Mouse (Mus musculus) left cerebral cortex, adult 8-10 months (tissue): Measurements from ENCODE around the gene Yap1. TPM values are rescaled to one million over a fixed set of nuclear protein-coding genes. Genes with fewer than 3 reads are reported as not detected.

Experiments used
- DNase-seq, 2 experiments: peaks; one replicate each; pipeline ENCODE4 v3.0.0; 2022; ENCODE audit warnings: low spot score in 2 of 2
- total RNA-seq, 4 experiments: library from RNA; stranded (reverse); gene quantifications; 2 replicates each; pipeline ENCODE4 v1.2.4; 2022

The Yap1 gene
- total RNA-seq, 4 experiments from 2014 or later: 16.7 to 18.7 (median 18.4) TPM

DNA sequence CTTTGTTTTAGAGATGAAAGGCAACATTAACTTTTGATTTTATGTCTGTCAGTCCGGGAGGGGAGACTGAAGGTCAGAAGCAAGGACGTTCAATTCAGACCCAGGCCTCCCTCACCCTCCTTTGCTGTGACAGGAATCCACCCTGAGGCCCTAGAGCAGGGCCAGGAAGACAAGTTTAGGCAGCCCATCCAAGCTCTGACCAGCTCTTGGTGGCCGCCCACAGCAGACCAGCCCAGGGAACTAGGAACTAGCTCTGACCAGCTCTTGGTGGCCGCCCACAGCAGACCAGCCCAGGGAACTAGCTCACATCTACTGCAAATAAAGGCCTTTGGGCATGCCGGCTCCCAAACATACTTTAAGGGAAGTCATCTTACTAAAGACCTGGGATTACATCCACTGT lies 26.8 kb downstream of the Yap1 start:
- DNase-seq: no peak

DNA sequence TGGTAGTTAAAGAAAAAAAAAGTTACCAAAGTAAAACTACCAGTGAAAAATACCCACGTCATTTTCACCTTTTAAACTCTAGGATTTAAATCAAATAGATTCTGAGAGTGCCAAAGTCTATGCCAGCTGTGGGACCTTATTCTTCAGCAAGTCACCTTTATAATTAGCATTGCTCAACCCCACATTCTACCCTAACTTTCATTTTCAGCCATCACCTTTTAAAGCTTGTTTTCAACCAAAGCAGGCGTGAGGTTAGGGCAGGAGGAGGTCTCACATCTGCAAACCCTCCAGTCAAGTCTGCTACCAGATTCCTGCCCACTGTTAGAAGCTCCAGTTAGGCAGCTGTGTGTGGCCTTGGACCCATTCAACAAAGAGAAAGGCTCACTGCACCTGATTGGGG lies 32.4 kb downstream of the Yap1 start:
- no peak for DNase-seq

DNA sequence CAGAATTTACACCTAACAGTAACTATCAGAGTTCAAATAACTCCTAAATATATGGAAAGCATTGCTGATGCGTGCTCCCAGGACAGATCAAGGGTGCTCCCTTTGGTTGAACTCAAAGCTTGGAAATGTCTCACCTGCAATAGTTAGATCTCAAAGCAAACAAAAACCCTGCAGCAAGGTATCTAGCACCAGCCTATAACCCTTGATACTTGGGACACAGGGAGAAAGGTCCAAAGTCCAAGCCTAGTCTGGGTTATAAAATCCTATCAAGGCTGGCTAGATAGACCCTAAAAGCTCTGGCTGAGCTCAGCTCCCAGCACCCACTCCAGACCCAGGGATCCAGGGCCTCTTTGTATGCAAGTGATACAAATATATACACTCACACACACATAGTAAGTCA lies 36.4 kb downstream of the Yap1 start:
- no peak for DNase-seq

DNA sequence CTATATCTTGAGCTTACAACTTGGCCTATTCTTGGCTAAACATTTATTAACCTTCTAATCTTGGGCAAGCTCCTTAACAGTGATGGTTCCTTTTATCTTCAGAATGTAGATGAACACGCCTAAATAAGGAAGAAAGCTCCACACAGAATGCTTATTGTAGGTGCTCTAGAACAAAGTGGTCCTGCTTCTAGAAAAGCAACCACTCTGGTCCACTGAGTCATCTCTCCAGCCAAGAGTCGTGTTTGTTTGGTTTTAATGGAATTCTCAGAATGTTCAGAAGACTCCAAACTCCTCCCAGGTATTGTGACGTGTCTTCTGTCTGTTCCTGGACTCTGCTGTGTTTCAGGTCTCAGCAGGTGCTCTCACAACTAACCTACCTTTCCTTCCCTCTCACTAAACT lies 38.8 kb downstream of the Yap1 start:
- no peak for DNase-seq

DNA sequence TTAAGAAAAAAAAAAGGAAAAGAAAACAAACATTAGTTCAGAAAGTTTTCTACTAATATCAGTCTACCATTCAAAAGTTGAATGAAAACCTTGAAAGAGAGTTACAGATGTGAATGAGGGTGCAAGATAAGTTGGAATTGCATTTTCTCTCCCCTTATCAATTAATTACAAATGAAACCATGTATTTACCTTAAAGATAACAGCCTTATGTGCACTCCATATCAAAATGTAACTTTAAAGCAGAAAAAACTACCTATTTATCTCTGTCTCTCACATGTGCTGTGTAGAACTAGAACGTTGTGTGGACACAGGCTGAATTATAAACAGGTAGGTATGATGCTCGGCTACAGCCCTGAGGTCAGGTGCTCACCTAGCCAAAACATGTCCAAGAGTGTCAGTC lies 40.5 kb downstream of the Yap1 start:
- no peak for DNase-seq

DNA sequence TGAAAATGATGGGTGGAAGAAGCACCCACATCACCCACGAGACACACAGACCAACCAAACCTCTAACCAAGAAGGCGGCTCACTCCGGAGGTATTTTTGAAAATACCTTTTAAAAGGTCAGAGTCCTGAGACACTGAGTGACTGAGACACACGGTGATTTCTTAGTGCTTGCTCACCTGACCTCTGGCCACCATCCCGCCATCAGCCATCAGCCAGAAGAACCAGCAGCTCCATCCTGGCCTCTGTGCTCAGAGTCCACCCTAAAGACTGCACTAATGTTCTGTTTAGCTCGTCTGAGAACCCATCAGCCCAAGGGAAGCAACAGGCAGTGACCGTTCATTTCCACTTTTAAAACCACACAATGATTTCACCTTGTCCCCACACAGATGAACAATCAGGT lies 41.5 kb downstream of the Yap1 start:
- DNase-seq: no peak

DNA sequence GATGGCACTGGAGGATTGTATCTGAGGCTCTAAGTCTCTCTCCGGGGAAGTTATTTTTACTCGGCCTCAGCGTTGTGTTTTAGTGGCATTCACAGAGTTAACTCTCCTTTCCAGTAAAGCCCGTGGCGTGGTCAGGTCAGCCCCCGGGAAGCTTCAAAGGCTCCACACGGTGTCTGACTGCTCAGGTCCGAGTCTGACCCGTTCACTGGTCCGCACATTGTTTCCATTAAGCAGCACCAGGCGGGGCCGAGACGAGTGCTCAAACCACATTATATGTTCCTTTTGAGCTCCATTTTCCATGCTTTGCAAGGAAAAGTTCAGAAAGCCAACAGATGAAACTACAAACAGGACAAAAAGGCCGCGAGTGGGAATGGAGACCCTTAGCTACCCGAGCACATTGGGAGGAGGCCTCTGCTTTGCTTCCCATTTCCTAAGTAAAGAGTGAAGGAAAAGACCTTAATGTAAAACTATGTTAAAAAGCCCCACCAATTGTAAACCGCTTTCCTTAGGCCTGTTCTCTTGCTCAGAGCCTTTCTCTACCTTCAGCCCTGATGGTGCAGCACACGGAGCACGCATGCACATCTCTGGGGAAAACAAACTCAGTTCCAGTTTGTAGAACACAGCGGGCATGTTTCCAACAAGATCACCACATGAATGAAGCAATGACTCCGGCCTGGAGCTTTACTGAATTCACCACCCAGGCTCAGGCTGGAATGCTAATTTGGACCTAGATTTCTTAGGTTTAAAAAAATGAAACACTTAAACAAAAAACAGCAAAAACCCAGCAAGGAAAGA lies 42.8 kb downstream of the Yap1 start:
- no peak for DNase-seq

DNA sequence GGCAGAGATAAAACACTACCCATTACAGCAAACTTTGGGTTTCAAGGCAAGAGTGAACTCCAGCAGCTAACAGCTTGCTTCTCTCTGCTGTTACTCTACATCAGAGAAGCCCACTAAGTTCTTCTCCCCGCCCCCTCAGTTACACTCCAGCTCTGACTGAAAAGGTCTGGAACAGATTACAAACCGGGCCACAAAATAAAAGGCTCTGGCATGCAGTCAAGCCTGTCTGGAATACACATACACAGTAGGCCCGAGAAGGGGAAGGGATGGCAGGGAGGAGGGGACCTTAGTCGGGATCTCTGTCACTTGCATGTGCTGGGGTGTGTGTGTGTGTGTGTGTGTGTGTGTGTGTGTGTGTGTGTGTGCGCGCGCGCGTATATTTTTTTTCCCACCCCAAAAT lies 44.0 kb downstream of the Yap1 start:
- peak in 1 of 2 experiments; percentile 48 for DNase-seq

DNA sequence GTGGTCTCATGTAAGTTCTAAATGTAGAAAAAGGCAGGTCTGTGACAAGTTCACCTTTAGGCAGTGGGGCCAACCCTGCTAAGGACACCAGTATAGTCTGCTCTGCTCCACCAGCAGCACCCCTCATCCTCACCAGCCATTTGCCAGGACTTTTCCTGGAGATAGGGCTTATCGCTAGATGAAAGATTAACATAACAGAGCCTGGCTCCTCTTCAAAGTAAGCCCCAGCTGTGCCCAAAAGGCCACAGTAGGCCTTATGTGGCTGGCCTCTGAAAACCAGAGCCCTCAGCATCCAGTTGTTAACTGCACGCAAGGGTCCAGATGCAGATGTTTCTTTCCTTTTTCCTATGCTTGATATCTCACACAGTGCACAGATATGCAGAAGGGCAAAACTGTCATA lies 45.1 kb downstream of the Yap1 start:
- DNase-seq: no peak

DNA sequence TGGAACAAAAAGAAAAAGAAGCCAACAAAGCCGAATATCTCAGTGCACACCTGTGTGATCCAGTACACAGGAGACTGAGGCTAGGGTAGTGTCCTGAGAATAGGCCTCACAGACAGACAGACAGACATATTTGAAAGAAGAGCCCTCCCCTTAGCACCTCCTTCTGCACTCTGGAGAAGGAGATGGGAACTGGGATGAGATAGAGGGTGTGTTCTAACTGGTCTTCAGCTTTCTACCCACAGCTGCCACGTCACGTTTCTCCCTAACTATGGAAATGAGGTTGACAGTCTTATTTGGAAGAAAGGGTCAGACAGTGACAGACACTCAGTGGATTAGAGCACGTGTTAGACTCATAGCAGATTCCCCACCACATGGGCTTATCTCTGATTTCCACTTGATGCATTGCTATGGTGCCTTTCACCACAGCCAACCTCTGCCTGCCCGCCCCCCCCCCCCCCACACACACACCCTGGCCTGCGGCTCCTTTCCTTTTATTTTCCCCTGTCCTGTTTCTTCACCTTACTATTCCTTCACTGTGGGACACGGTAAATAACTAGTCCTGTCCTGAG lies 46.3 kb downstream of the Yap1 start:
- no peak for DNase-seq

DNA sequence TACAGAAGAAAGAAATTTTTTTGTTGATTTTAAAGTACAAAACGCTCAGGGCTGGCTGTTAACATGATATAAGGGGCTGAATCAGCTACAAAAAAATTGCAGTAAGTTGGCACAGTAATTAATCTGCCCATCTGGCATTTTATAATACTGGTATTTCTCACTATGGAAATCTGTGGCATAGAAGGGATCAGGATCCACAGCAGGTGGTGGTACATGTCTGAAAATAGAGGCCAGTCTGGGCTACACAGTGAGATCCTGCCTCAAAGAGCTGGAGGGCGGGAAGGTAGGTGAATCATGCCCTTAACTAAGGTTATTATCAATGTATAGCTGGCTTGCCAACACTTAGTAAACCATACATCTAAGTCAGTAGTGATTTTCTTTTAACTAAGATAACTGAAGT lies 47.0 kb downstream of the Yap1 start:
- no peak for DNase-seq

DNA sequence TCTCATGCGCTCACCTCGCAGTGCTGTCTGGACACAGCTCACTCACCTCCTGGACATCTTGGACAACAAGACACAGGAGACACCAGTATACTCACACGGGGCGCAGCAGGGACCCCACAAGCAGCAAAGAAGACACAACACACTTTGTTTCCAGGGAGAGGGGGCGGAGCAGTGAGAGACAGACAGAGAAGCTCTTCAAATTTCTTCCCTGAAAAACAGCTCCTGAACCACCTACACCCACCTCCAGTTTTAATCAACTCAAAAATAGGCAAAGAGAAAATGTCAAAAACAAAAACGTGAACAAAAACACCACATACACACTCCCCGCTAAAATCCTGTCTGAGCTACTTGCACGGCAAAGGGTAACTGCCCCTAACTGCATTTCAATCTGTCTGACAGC lies 48.0 kb downstream of the Yap1 start:
- DNase-seq: no peak

DNA sequence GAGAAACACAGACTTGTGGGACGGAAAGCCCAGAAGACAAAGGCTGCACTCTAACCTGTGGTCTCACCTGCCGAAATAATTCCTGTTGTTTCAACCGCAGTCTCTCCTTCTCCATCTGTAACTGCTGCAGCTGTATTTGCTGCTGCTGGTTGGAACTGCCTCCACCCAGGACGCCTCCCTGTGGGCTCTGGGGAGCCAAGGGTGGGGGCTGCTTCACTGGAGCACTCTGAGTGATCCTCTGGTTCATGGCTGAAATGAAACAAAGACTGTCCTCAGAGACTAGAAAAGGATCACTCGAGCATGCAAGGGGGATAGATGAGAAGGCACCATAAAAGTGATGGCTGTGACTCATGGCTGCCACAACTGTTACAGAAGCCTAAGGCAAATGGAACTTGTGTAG lies 51.5 kb downstream of the Yap1 start:
- no peak for DNase-seq

DNA sequence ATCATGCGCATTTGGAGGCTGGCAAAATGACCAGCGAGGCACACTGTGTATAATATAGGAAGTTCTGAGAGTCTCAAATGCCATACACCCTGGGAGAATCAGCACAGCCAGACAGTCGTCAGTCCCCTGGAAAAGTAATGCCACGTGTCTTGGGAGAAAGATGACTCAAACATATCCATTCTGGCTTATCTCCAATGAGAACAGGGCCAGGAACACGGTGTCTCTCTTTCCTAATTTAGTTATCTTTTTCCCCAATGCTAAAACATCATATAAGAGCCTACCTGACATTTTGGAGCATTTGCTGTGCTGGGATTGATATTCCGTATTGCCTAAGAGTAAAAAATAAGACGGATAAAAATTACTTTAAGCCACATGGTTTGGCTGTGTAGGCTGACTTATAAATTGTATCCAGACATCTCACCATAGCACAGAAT lies 54.2 kb downstream of the Yap1 start:
- DNase-seq: peak; percentile 20 to 65

DNA sequence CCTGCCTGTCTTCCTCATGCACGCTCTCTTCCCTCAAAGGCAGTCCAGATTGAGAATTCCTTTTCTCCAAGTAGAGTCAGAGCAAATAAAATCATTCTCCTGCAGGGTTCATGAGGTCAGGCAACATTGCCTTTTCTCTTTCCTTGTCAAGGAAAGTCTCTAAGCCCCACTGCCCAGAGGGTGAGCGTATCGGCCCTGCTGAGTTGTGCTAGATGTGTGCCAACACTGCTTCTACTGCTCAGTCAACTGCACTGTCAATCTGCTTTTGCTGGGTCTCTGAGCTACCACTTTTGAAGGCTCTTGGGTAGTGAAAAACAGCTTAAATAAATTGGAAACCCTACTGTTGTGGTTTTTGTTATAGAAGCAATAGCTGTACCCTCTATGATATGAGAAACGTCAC lies 56.5 kb downstream of the Yap1 start:
- no peak for DNase-seq

DNA sequence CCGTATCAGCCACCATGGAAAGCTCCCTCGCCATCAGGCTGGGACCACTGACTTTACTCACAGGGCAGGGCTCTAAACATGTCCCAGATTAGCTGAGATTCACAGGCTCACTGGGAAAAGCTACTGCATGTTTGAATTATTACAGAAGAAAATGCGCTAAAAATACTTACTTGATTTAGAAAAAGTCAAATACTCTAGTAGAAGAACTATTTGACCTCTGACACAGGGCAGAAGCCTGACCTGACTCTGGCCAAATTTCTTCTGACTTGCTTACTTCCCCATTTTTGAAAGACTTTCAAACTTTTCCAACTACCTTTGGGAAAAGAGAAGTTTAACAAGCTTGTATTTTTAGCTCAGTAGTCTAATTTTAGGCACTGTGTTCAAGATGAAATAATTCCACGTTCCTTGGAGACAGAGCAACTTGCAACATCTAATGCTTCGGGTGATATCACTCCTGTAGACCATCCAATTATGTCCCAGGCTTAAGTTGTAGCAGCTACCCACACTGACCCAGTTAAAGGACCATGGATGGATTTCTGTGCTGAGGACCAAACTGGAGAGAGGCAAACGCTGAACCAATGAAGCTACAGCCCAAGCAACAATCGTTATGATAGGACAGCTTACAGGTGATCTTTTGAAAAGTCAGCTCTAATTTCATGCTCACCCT lies 60.5 kb downstream of the Yap1 start:
- DNase-seq: no peak

DNA sequence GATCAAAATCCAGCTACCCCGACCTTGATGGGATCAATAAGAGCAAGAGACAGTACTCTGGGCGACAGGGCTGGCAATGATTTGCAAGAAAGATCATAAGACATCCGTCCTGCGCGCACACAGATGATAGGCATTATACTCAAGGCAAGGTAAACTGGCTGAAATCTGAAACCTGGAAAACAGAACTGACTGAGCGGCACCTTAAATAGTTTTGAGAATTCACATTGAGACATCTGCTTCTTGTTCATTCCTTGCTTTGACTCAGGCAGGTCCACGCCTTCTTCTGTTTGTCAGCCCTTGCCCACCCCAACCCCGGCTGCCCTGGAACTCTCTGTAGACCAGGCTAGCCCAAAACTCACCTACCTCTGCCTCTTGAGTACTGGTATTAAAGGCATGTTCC lies 61.7 kb downstream of the Yap1 start:
- DNase-seq: no peak

DNA sequence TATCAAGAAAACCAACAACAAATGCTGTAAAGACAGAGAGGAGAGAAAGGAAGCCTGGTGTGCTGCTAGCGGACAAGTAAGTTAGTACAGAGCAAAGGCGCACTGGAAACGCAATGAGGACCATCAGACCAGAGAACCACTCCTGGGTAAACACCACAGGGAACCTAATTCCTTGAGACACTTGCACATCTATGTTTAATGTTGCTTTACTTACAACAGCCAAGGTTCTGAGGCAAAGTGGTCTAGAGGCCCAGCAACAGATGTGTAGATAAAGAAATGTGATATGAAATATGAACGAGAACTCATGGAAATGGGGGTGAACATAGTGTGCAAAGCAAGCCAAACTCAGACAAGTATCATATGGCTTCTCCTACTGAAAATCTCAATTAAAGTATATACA lies 64.3 kb downstream of the Yap1 start:
- DNase-seq: no peak

DNA sequence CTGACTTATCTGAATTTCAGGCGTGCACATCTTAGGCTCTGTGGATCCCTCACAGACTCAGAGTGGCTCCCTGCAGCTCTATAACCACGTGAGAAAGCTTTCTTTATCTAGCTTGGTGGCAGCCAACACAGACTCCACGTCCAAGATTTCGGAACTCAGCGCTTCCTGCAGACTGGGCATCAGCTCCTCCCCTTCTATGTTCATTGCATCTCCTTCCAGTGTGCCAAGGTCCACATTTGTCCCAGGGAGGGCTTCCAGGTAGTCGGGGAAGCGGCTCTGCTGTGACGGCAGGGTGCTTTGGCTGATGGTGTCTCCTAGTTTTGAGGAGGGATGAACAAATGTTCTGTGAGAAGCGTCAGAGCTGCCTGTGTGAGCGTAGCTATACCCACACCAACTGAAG lies 70.0 kb downstream of the Yap1 start:
- no peak for DNase-seq

DNA sequence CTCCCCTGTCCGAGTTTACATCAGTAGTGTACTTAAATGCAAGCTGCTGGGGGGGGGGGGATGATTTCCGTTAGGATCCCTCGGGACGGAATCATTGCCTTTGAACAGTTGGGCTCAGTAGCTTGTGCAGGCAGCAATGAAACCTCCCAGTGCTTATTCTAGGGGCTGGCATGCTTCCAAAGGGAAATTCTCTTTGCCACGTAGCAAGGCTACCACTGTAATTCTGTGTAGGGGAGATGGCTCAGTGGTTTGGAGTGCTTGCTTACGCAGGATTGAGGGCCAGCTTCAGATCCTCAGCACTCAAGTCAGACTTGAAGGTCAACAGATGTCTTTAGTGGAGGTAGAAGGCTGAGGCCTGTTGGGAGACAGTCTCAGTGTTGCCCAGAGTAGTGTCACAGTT lies 74.8 kb downstream of the Yap1 start:
- no peak for DNase-seq

DNA sequence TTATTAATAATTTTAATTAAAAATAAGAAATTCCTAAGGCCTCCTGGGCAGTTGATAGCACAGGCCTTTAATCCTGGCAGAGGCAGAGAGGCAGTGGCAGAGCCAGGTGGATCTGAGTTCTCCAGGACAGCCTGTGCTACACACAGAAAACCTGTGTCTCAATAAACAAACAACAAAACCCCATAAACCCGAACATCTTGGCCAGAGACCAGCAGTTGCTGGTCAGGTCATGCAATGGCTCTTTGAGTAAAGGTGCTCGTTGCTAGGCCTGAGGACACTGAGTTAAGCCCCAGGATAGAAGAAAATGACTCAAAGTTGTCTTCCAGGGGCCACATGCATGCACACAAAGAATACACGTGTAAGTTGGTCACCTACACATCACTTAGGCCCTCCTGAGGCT lies 75.5 kb downstream of the Yap1 start:
- no peak for DNase-seq

DNA sequence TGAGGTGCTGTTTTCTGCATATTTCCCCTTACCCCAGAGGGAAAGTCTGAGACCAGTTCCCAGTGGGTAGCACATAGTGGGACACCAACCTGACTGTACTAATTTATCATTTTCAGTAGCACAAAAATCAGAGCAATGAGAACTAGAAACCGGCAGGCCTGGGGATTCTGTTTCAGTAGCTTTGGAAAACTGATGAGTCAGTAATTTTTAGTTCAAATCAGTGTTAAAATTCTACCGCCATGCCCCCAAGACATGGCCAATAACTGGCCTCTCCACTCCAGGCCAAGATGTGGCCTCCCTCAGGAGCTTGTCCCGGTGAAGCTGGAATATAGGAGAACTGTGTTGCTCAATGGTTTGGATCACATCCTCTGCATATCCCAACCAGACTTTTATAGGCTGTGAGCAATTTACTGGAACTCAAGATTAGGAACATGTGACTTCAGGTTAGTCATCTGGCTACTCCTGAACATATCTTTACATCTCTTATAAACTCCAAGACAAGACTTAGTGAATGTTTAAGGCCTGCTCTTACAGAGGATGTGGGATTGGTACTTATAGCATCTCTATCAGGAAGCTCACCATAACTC lies 76.1 kb downstream of the Yap1 start:
- no peak for DNase-seq

DNA sequence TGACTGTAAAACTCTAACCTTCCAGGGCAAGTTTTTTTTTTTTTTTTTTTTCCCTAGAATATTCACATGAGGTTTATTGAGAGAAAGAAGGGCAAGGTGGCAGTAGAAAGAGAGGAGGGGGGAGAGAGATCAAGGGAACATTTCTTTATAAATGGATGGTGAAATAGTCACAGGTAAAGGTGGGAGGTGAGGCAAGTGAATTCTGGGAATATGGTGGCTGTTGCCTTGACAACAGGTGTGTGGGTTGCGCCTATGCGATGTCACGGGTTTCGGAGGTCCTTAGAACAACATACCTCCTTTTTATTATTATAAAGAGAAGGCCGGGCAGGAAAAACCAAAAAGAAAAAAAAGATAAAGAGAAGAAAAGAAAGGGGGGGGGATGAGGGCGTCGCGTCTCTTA lies 89.5 kb downstream of the Yap1 start:
- DNase-seq: no peak
